Mouse (Mus musculus) hindbrain, embryonic 14.5 days (tissue): ENCODE data around the gene Ppp2r5d. TPM values are rescaled to one million over a fixed set of nuclear protein-coding genes. Genes with fewer than 3 reads are reported as not detected.

Source experiments
- ATAC-seq: fragments of 200-750 bp; cut with Nextera tagmentation; 2 replicates; pipeline ENCODE4 v1.8.0; 2017; ENCODE audit warnings: moderate number of reproducible peaks, mild to moderate bottlenecking, moderate TSS enrichment, moderate library complexity; ENCODE audit not compliant: low FRiP score
- DNase-seq: peaks from one replicate; pipeline ENCODE4 v3.0.0-alpha.2; 2015; ENCODE audit warnings: low spot score
- H3K27ac ChIP-seq: fragments of 300-500 bp; sonication (generic); 2 replicates; pipeline ENCODE4 v1.5.1; 2014; ENCODE audit warnings: mild to moderate bottlenecking, moderate library complexity
- H3K27me3 ChIP-seq: fragments of 300-500 bp; sonication (generic); 2 replicates; pipeline ENCODE4 v1.6.1; 2014; ENCODE audit warnings: mild to moderate bottlenecking, low read length, mixed read lengths; ENCODE audit not compliant: control insufficient read depth, insufficient read depth
- H3K36me3 ChIP-seq: fragments of 300-500 bp; sonication (generic); replicated peaks from 2 replicates; pipeline ENCODE4 v1.6.1; 2014; ENCODE audit not compliant: control insufficient read depth, insufficient read depth
- H3K4me1 ChIP-seq: fragments of 300-500 bp; sonication (generic); replicated peaks from 2 replicates; pipeline ENCODE4 v1.6.1; 2014; ENCODE audit warnings: antibody characterized with exemption, low read length, mixed read lengths; ENCODE audit not compliant: control insufficient read depth, insufficient read depth
- H3K4me2 ChIP-seq: fragments of 300-500 bp; sonication (generic); replicated peaks from 2 replicates; pipeline ENCODE4 v1.6.1; 2014; ENCODE audit warnings: mild to moderate bottlenecking, moderate library complexity
- H3K4me3 ChIP-seq: fragments of 300-500 bp; sonication (generic); replicated peaks from 2 replicates; pipeline ENCODE4 v1.5.1; 2014; ENCODE audit warnings: mild to moderate bottlenecking, low read length
- H3K9ac ChIP-seq: fragments of 300-500 bp; sonication (generic); 2 replicates; pipeline ENCODE4 v1.6.1; 2014
- H3K9me3 ChIP-seq: fragments of 300-500 bp; sonication (generic); 2 replicates; pipeline ENCODE4 v1.6.1; 2016; ENCODE audit warnings: low read length; ENCODE audit not compliant: control insufficient read depth
- WGBS: fragments of 180-500 bp; shearing (Covaris S2); extraction: QIAGEN DNeasy Blood & Tissue Kit; methylation state at CpG from one replicate; pipeline ENCODE4 v1.1.7; 2014; 5-methylcytosine and 5-hydroxymethylcytosine counted together
- polyA plus RNA-seq: library from polyadenylated mRNA; unstranded; fragments of >200 nt; fragmentation: Nextera tagmentation; extraction: Ambion mirVana; gene quantifications from 2 replicates; pipeline ENCODE4 v1.2.1, GENCODE M21; 2014

Gene Ppp2r5d
- 78.2 and 92.8 TPM in 2 replicates for polyA plus RNA-seq

DNA sequence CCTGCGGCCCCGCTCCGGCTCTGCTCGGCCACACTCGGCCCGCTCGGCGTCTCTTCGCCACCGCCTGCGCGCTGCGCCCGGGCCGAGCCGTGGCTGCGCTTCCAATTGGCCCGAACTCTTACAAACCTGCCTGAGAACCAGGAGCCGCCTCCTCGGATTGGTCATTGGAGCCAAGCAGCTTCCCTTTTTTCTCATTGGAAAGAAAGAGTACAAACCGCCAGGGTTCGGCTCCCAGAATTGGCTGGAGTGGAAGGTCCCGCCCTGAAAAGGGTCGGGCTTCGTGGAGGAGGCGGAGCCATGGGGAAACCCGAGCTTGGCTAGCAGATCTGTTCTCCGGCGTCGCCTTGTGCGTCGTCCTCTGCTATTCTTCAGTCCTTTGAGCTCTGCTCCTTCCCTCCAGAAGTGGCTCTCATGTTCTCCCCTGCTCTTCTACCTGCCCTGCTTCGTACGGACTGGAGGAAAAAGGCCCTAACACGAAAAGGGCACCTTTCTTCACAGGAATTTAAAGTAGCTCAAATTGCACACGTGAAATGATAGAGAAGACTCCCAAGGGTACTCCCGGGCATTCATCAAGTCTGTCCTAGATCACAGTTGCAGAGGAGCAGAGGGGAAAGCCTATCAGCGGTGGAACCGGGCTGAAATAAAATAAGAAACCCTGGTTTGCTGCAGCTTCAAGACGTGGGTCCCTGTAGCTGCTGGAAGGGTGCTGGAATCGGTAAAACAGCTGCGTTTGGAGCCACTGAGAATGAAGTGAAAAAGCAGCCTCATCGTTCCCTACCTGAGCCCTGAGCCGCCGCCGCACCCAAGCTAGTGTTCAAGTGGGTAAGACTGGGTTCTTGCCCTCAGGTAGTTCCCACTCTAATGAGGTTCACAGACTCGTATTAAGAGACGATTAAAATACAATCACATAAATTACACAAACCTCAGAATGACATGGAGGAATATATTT lies at the start of gene Ppp2r5d:
Gene Ppp2r5d, minus strand, starts transcription at position 225 of the 949 bp plus-strand sequence.
- Histone ChIP-seq H3K36me3 (no peaks in the 10 kb centered on the region; the same call in 1 of the 2 replicates), H3K4me1 (peaks cover 35% of the 10 kb centered on the region), H3K9ac (peak within 1 kb of the TSS; percentile 94), H3K27ac (peak within 1 kb of the TSS; percentile 93), H3K27me3 (no peaks in the 10 kb centered on the region), H3K4me2 (peak within 1 kb of the TSS; percentile 88), H3K4me3 (peak within 1 kb of the TSS; percentile 88), H3K9me3 (no peaks in the 10 kb centered on the region)
- ATAC-seq: peak; percentile 96
- WGBS: 1% methylated on average over 48 of the region's 48 CpGs
- peak; percentile 98 for DNase-seq

GRCm38 (mm10) chr17:46751794-46752556 lies 47.1 kb upstream of the Ppp2r5d start, which contains the start of gene Cnpy3:
Cnpy3 (minus strand) TSS chr17:46752214.
- 0% methylated on average over 48 of the region's 58 CpGs for WGBS
- H3K27ac ChIP-seq: peak within 1 kb of the TSS; percentile 81
- H3K27me3 ChIP-seq: no peaks in the 10 kb centered on the region
- H3K4me2 ChIP-seq: peak within 1 kb of the TSS; percentile 75
- 0 out of 2 replicates have a peak, but pooled peaks cover 6% of the 10 kb centered on the region for H3K36me3 ChIP-seq
- ATAC-seq (peak; percentile 99), DNase-seq (peak; percentile 97)
- peaks cover 17% of the 10 kb centered on the region for H3K4me1 ChIP-seq
- H3K4me3 ChIP-seq: peak within 1 kb of the TSS; percentile 62
- H3K9me3 ChIP-seq: no peaks in the 10 kb centered on the region
- H3K9ac ChIP-seq: peak within 1 kb of the TSS; percentile 74

- 27% methylated on average over 16 of the region's 16 CpGs for WGBS
These were observed 46.3 kb upstream of the Ppp2r5d start for GRCm38 (mm10) chr17:46751056-46751793.

DNA sequence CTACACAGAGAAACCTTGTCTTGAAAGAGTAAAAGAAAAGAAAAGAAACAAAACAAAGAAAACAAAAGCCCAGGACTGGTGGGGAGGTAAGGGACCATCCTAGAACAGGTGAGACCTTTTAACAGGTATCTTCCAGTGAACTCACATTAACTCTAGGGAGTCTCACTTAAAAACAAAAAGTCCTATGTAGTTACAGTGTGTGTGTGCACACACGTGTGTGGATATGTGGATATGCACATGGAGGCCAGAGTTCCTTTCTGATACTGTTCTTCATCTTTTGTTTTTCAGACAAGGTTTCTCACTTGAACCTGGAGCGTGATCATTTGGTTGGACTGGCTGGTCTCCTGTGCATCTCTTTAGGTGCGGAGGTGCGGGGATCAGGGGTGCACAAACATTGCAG lies 45.7 kb upstream of the Ppp2r5d start:
- Histone ChIP-seq H3K9ac (peak overlapping the region; percentile 74), H3K4me2 (peak overlapping the region; percentile 75), H3K27ac (0 out of 2 replicates have a peak overlapping the region, but pooled peaks have one; percentile 81), H3K4me3 (peak overlapping the region; percentile 62), H3K4me1 (peaks cover 17% of the 10 kb centered on the region), H3K36me3 (0 out of 2 replicates have a peak, but pooled peaks cover 20% of the 10 kb centered on the region), H3K9me3 (no peaks in the 10 kb centered on the region), H3K27me3 (no peaks in the 10 kb centered on the region)
- no peak for DNase-seq
- 88% methylated on average over 4 of the region's 4 CpGs for WGBS
- ATAC-seq: no peak

More at GRCm38 (mm10) chr17:46751056-46751793, 46.3 kb upstream of the Ppp2r5d start:
- peak overlapping the region; percentile 74 for H3K9ac ChIP-seq
- H3K27ac ChIP-seq: peak overlapping the region; percentile 81
- H3K9me3 ChIP-seq: no peaks in the 10 kb centered on the region
- H3K36me3 ChIP-seq: 0 out of 2 replicates have a peak, but pooled peaks cover 14% of the 10 kb centered on the region
- peak overlapping the region; percentile 75 for H3K4me2 ChIP-seq
- ATAC-seq (no peak; the same call in 1 of the 2 replicates), DNase-seq (no peak)
- no peaks in the 10 kb centered on the region for H3K27me3 ChIP-seq
- peak overlapping the region; percentile 62 for H3K4me3 ChIP-seq
- H3K4me1 ChIP-seq: peaks cover 17% of the 10 kb centered on the region

GRCm38 (mm10) chr17:46749282-46749681 lies 44.4 kb upstream of the Ppp2r5d start:
- 85% methylated on average over 5 of the region's 5 CpGs for WGBS
- ATAC-seq (no peak), DNase-seq (no peak)
- H3K4me1 ChIP-seq: peaks cover 17% of the 10 kb centered on the region
- H3K27ac ChIP-seq: no peak overlapping the region
- H3K27me3 ChIP-seq: no peaks in the 10 kb centered on the region
- H3K9ac ChIP-seq: no peak overlapping the region
- no peak overlapping the region for H3K4me3 ChIP-seq
- H3K4me2 ChIP-seq: no peak overlapping the region
- H3K9me3 ChIP-seq: no peaks in the 10 kb centered on the region
- H3K36me3 ChIP-seq: peaks cover 30% of the 10 kb centered on the region; the same call in 1 of the 2 replicates

- Histone ChIP-seq H3K27ac (no peak overlapping the region), H3K9ac (no peak overlapping the region), H3K4me2 (no peak overlapping the region), H3K9me3 (no peaks in the 10 kb centered on the region), H3K36me3 (peaks cover 39% of the 10 kb centered on the region), H3K4me3 (no peak overlapping the region), H3K4me1 (peaks cover 16% of the 10 kb centered on the region), H3K27me3 (no peaks in the 10 kb centered on the region)
- no peak for ATAC-seq
- 94% methylated on average over 2 of the region's 2 CpGs for WGBS
- DNase-seq: no peak
These were observed 42.9 kb upstream of the Ppp2r5d start for GRCm38 (mm10) chr17:46747806-46748205.

- WGBS: 84% methylated on average over 8 of the region's 8 CpGs
- no peak overlapping the region for H3K9ac ChIP-seq
- H3K4me3 ChIP-seq: no peak overlapping the region
- H3K36me3 ChIP-seq: peaks cover 44% of the 10 kb centered on the region
- ATAC-seq (no peak), DNase-seq (no peak)
- peaks cover 11% of the 10 kb centered on the region for H3K4me1 ChIP-seq
- H3K4me2 ChIP-seq: no peak overlapping the region
- no peak overlapping the region for H3K27ac ChIP-seq
- H3K9me3 ChIP-seq: no peaks in the 10 kb centered on the region
- no peaks in the 10 kb centered on the region for H3K27me3 ChIP-seq
These were observed 42.3 kb upstream of the Ppp2r5d start for GRCm38 (mm10) chr17:46747234-46747633.

- Histone ChIP-seq H3K4me1 (peaks cover 1% of the 10 kb centered on the region; the same call in 1 of the 2 replicates), H3K9ac (no peak overlapping the region), H3K27me3 (no peaks in the 10 kb centered on the region), H3K4me2 (no peak overlapping the region), H3K27ac (no peak overlapping the region), H3K36me3 (peaks cover 49% of the 10 kb centered on the region), H3K9me3 (no peaks in the 10 kb centered on the region), H3K4me3 (no peak overlapping the region)
- DNase-seq (no peak), ATAC-seq (no peak)
- WGBS: 93% methylated on average over 2 of the region's 2 CpGs
These were observed 40.6 kb upstream of the Ppp2r5d start for GRCm38 (mm10) chr17:46745506-46745905.
